18 mouse cellular contexts compared by ENCODE assay signal in the genomic region with DNA sequence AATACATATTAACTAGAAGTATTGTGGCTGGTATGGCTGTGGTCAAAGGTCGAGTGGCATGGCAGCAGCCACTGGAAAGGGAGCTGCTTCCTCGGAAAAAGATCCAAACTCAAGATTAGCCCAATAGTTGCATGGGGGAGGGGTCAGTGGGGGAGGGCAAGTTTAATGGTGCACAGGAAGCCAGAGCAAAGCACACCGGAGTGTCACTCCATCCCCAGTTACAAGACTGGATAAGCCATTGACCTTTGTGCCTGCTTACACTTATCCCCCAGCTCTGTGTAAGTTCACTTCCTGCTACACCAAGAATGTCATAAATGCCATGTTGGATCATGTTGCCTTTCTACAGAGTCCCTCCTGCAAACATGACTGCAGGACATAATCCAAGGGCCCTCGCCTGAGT. TPM values are rescaled to one million over a fixed set of nuclear protein-coding genes. Genes with fewer than 3 reads are reported as not detected.
DNase-seq lines count a peak whose midpoint lies in the region; ATAC-seq lines count a peak whose summit lies in the region.
"Had no signal": no experiment of that assay in that cellular context is flagged by ENCODE, and none has a peak within 500 bp of the region (broad histone marks: within the 10 kb centered on the region; RNA-seq: fewer than 3 reads in every experiment).

No protein-coding gene starts in this region.

- peak overlapping the region; percentile 57; the same call in 1 of the 2 replicates for H3K27ac ChIP-seq in kidney, embryonic 16.5 days (ENCODE audit: low read length)
- H3K27ac ChIP-seq in liver, embryonic 13.5 days, result no peak overlapping the region; the same call in 1 of the 2 replicates
- H3K27ac ChIP-seq: embryonic facial prominence, embryonic 15.5 days; heart, embryonic 13.5 days; limb, embryonic 12.5 days had no signal

- ATAC-seq in kidney, embryonic 16.5 days (ENCODE audit: low FRiP score, low TSS enrichment), result 0 out of 2 replicates have a peak, but pooled peaks have one; percentile 50
- ATAC-seq in liver, embryonic 13.5 days (ENCODE audit: low read depth), result peak; percentile 19; the same call in 1 of the 2 replicates
- ATAC-seq in megakaryocyte, adult 5-6 weeks (ENCODE audit: poor library complexity, severe bottlenecking), result no peak
- ATAC-seq: forebrain, embryonic 14.5 days; hindbrain, embryonic 16.5 days had no signal

- H3K9me3 ChIP-seq in kidney, embryonic 16.5 days (ENCODE audit: low read length), result no peaks in the 10 kb centered on the region
- no peaks in the 10 kb centered on the region for H3K9me3 ChIP-seq in liver, embryonic 13.5 days (replicated peaks)
- H3K9me3 ChIP-seq: embryonic facial prominence, embryonic 15.5 days; heart, embryonic 13.5 days; limb, embryonic 12.5 days had no signal

- H3K4me2 ChIP-seq in kidney, embryonic 16.5 days (replicated peaks; ENCODE audit: low read depth, low read length), result 0 out of 2 replicates have a peak overlapping the region, but pooled peaks have one; percentile 13
- H3K4me2 ChIP-seq in liver, embryonic 13.5 days, result no peak overlapping the region
- H3K4me2 ChIP-seq: embryonic facial prominence, embryonic 15.5 days; heart, embryonic 13.5 days had no signal

- no peak overlapping the region for H3K9ac ChIP-seq in kidney, embryonic 16.5 days (replicated peaks; ENCODE audit: low read length)
- no peak overlapping the region for H3K9ac ChIP-seq in liver, embryonic 13.5 days
- H3K9ac ChIP-seq: embryonic facial prominence, embryonic 15.5 days; heart, embryonic 13.5 days; limb, embryonic 12.5 days had no signal

- 34% methylated on average over 4 of the region's 4 CpGs for WGBS in kidney, embryonic 16.5 days
- WGBS in liver, embryonic 13.5 days (ENCODE audit: insufficient replicate concordance), result 41% methylated on average over 4 of the region's 4 CpGs

- H3K36me3 ChIP-seq in kidney, embryonic 16.5 days (ENCODE audit: insufficient read depth, low read length), result peaks cover 31% of the 10 kb centered on the region
- H3K36me3 ChIP-seq in liver, embryonic 13.5 days, result peaks cover 18% of the 10 kb centered on the region

- no peaks in the 10 kb centered on the region for H3K27me3 ChIP-seq in kidney, embryonic 16.5 days (ENCODE audit: insufficient read depth, low read length)
- no peaks in the 10 kb centered on the region for H3K27me3 ChIP-seq in liver, embryonic 13.5 days
- H3K27me3 ChIP-seq: embryonic facial prominence, embryonic 15.5 days; heart, embryonic 13.5 days; limb, embryonic 12.5 days had no signal

- no peak overlapping the region for H3K4me3 ChIP-seq in kidney, embryonic 16.5 days (ENCODE audit: low read length)
- no peak overlapping the region for H3K4me3 ChIP-seq in liver, embryonic 13.5 days (replicated peaks)
- H3K4me3 ChIP-seq: embryonic facial prominence, embryonic 15.5 days; heart, embryonic 13.5 days; limb, embryonic 12.5 days had no signal

- peaks cover 57% of the 10 kb centered on the region for H3K4me1 ChIP-seq in kidney, embryonic 16.5 days (ENCODE audit: insufficient read depth, low read length)
- H3K4me1 ChIP-seq in liver, embryonic 13.5 days (replicated peaks), result peaks cover 4% of the 10 kb centered on the region

- DNase-seq in ES-CJ7 (ENCODE audit: low read depth, low spot score), result peak; percentile 42
- DNase-seq in embryo, embryonic 11 days, result peak; percentile 39
- DNase-seq in liver, embryonic 13.5 days, result no peak
- no peak for DNase-seq in layer of hippocampus, postnatal 36 days
- DNase-seq in adrenal gland, adult 8-10 months, result no peak
- no peak for DNase-seq in lung, postnatal 10 days
- DNase-seq: cerebellum, postnatal 10 days; gastrocnemius, postnatal 10 days; layer of hippocampus, adult 9-11 months; lung, postnatal 36 days; right cerebral cortex, postnatal 25 days had no signal

RNA-seq across cellular contexts. Expression of gene Rnd3, which starts 11.2 kb away (rescaled TPM):
- polyA plus RNA-seq in kidney, embryonic 16.5 days (2015; fragmentation: Nextera tagmentation; extraction: Ambion mirVana), result 42.9 and 43.7 TPM in 2 replicates
- 11.4 and 14.8 TPM in 2 replicates for polyA plus RNA-seq in liver, embryonic 13.5 days (2015; fragmentation: Nextera tagmentation; extraction: Ambion mirVana)
- 10 to 100 TPM; 12.7 to 14.4 TPM for total RNA-seq in layer of hippocampus, postnatal 36 days (2021)
- 60.3 and 62.9 TPM in 2 replicates for total RNA-seq in megakaryocyte, adult 5-6 weeks (2015)
- 124 and 129 TPM in 2 replicates for total RNA-seq in megakaryocyte, adult 5-6 weeks (2017)
- total RNA-seq in adrenal gland, adult 8-10 months (2022), result 10 to 100 TPM; 30.0 to 44.0 (median 34.4) TPM

Comparison
In these comparisons a context has a peak if more than half of its experiments do, and no peak if none do; other contexts are left out.
1. DNase-seq: peak in ES-CJ7 (single experiment) and embryo, embryonic 11 days (single experiment); none in liver, embryonic 13.5 days (single experiment), layer of hippocampus, postnatal 36 days (0 of 2), adrenal gland, adult 8-10 months (single experiment) and lung, postnatal 10 days (single experiment).